Mouse (Mus musculus) limb, embryonic 14.5 days (tissue): ENCODE results near the gene Rnf217. TPM values are rescaled to one million over a fixed set of nuclear protein-coding genes. Genes with fewer than 3 reads are reported as not detected.
A peak's percentile ranks its signal among the peaks of the same experiment; 100 is the strongest.

Experiments used
- ATAC-seq: fragments of 200-750 bp; cut with Nextera tagmentation; 2 replicates; pipeline ENCODE4 v1.8.0; 2017; ENCODE audit warnings: low read depth, moderate number of reproducible peaks, moderate TSS enrichment; ENCODE audit not compliant: low FRiP score
- DNase-seq: peaks from one replicate; pipeline ENCODE4 v3.0.0-alpha.2; 2015; ENCODE audit warnings: low spot score
- H3K27ac ChIP-seq: fragments of 300-500 bp; sonication (generic); replicated peaks from 2 replicates; pipeline ENCODE4 v1.5.1; 2014; ENCODE audit warnings: low read depth, mild to moderate bottlenecking, low read length, moderate library complexity, mixed read lengths
- H3K27me3 ChIP-seq: fragments of 300-500 bp; sonication (generic); 2 replicates; pipeline ENCODE4 v1.6.1; 2014; ENCODE audit warnings: low read length, mixed read lengths; ENCODE audit not compliant: control insufficient read depth, insufficient read depth
- H3K36me3 ChIP-seq: fragments of 300-500 bp; sonication (generic); 2 replicates; pipeline ENCODE4 v1.6.1; 2014; ENCODE audit warnings: mild to moderate bottlenecking, low read length, moderate library complexity, mixed read lengths; ENCODE audit not compliant: control insufficient read depth, insufficient read depth
- H3K4me1 ChIP-seq: fragments of 300-500 bp; sonication (generic); 2 replicates; pipeline ENCODE4 v1.6.1; 2014; ENCODE audit warnings: antibody characterized with exemption, low read length, mixed read lengths; ENCODE audit not compliant: control insufficient read depth, insufficient read depth
- H3K4me2 ChIP-seq: fragments of 300-500 bp; sonication (generic); replicated peaks from 2 replicates; pipeline ENCODE4 v1.6.1; 2014; ENCODE audit warnings: low read depth, mild to moderate bottlenecking, low read length, moderate library complexity; ENCODE audit not compliant: severe bottlenecking
- H3K4me3 ChIP-seq: fragments of 300-500 bp; sonication (generic); replicated peaks from 2 replicates; pipeline ENCODE4 v1.5.1; 2014; ENCODE audit warnings: low read length
- H3K9ac ChIP-seq: fragments of 300-500 bp; sonication (generic); 2 replicates; pipeline ENCODE4 v1.6.1; 2014; ENCODE audit warnings: mild to moderate bottlenecking, low read depth, low read length, moderate library complexity; ENCODE audit not compliant: severe bottlenecking
- H3K9me3 ChIP-seq: fragments of 300-500 bp; sonication (generic); 2 replicates; pipeline ENCODE4 v1.6.1; 2016; ENCODE audit warnings: low read length; ENCODE audit not compliant: control insufficient read depth
- POLR2A ChIP-seq: fragments of 200-500 bp; IDR thresholded peaks from 2 replicates; pipeline ENCODE4 v1.8.0; 2012; ENCODE audit warnings: inconsistent platforms, mild to moderate bottlenecking, moderate library complexity, borderline replicate concordance; ENCODE audit not compliant: insufficient read depth, insufficient read length; ENCODE audit errors: extremely low read depth
- WGBS: fragments of 180-500 bp; shearing (Covaris S2); extraction: QIAGEN DNeasy Blood & Tissue Kit; methylation state at CpG from one replicate; pipeline ENCODE4 v1.1.7; 2014; 5-methylcytosine and 5-hydroxymethylcytosine counted together
- polyA plus RNA-seq, 2 experiments: library from polyadenylated mRNA; depleted of rRNA in 1 of 2; stranded (reverse) in 1 of 2; unstranded in 1 of 2; fragments of >200 nt; fragmentation: Nextera tagmentation in 1 of 2; extraction: Ambion mirVana in 1 of 2; gene quantifications; 2 replicates each; pipeline versions ENCODE4 v1.2.1 to v1.2.3; 2012 to 2014

The Rnf217 gene
- polyA plus RNA-seq (2012; rRNA removed) (4.4 and 4.5 TPM in 2 replicates), polyA plus RNA-seq (2014; fragmentation: Nextera tagmentation; extraction: Ambion mirVana) (3.3 and 3.8 TPM in 2 replicates)

DNA sequence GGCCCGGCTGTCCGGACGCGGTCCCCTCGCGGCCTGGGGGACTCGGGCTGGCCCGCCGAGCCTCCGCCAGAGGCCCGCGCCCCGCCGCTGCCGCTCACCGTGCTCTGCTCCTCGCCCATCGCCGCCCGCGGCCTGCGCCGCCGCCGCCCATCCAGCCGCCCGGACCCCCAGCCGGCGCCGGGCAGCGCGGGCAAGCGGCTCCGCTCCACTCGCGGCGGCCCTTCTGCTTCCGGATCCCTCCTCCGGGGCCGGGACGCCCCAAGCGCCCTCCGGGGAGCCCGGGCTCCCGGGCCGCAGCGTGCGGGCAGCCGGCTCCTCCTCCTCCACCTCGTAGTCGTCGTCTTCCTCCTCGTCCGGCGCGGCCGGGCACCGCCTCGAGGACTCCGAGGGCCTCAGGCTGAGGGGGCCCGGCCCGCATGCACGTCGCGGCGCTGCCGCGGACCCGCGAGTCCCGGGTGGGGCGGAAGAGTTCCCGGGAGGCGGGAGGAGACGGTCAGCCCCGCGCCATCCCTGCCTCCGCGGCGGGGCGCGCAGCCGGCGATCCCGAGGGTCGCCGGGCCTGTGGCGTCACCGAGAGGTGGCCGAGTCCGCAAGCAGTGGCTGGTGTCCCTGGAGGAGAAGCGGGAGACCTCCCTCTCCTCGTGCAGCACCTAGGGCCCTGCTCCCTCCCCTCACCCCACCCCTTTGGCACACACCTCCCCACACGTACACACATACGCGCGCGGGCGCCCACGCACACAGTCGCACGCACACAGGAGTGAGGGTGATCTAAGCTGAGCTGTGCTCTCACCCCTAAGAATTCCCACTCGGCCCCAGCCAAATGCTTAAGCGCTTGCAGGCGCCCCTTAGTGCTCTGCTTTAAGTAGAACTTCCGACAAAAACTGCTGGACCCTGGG is at the start of gene Rnf217:
Gene Rnf217 (minus strand): TSS at position 119 of the 896 bp plus-strand sequence.
- Histone ChIP-seq H3K4me3 (peak within 1 kb of the TSS; percentile 87), H3K9me3 (no peaks in the 10 kb centered on the region), H3K4me1 (peaks cover 11% of the 10 kb centered on the region; the same call in 1 of the 2 replicates), H3K27ac (peak within 1 kb of the TSS; percentile 81), H3K4me2 (peak within 1 kb of the TSS; percentile 73), H3K9ac (peak within 1 kb of the TSS; percentile 98), H3K27me3 (no peaks in the 10 kb centered on the region), H3K36me3 (no peaks in the 10 kb centered on the region)
- peak; percentile 80 for ATAC-seq
- under 1% methylated on average over 14 of the region's 106 CpGs for WGBS
- DNase-seq, result peak; percentile 60
- TF ChIP-seq POLR2A, result no peak

DNA sequence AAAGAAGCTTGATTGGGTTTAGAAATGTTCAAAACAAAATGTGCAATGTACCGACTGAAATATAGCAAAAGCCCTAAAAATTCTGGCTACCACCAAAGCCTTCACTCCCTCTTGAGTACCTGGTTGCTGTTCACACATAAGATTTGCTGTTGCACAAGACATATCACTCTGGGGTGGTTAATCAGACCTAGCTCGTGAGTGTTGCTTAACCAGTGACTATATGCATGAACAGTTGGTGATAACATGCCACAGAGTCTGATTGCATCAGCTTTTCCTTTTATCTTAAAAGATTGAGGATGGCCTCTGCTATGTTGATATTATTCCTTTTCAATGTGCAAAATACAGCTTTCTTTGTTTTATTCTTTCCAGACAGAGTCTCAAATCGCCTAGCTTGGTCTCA is 38.3 kb upstream of the Rnf217 start:
- no peaks in the 10 kb centered on the region for H3K4me1 ChIP-seq
- H3K4me3 ChIP-seq, result no peak overlapping the region
- H3K9ac ChIP-seq, result no peak overlapping the region
- no peaks in the 10 kb centered on the region for H3K36me3 ChIP-seq
- no peaks in the 10 kb centered on the region for H3K9me3 ChIP-seq
- H3K4me2 ChIP-seq, result no peak overlapping the region
- no peaks in the 10 kb centered on the region for H3K27me3 ChIP-seq
- no peak for TF ChIP-seq POLR2A
- WGBS, result 76% methylated on average over 3 of the region's 3 CpGs
- DNase-seq, result no peak
- H3K27ac ChIP-seq, result no peak overlapping the region
- ATAC-seq, result no peak

DNA sequence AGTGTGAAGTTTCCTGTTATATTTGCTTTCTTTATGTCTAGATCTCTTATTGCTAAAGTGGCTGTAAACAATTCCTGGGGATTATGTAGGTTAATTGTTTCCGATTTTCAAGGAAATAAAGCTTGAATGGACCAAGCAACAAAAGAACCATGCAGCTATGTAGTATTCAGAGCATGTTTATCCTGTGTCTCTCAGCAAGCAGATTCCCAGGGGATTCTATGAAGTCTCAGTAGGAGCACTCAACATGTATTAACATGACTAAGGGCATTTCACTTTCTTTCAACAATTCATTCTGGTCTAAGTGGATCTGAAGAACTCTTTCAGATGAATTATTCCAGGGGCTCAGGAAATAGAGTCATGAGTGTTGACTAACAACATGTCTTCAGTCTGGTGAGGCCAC is 37.1 kb upstream of the Rnf217 start:
- Histone ChIP-seq H3K4me3 (no peak overlapping the region), H3K9me3 (no peaks in the 10 kb centered on the region), H3K27me3 (no peaks in the 10 kb centered on the region), H3K36me3 (no peaks in the 10 kb centered on the region), H3K9ac (no peak overlapping the region), H3K27ac (no peak overlapping the region), H3K4me2 (no peak overlapping the region), H3K4me1 (no peaks in the 10 kb centered on the region)
- no peak for DNase-seq
- no peak for TF ChIP-seq POLR2A
- WGBS, result 61% methylated on average over 1 of the region's 1 CpGs
- ATAC-seq, result no peak

DNA sequence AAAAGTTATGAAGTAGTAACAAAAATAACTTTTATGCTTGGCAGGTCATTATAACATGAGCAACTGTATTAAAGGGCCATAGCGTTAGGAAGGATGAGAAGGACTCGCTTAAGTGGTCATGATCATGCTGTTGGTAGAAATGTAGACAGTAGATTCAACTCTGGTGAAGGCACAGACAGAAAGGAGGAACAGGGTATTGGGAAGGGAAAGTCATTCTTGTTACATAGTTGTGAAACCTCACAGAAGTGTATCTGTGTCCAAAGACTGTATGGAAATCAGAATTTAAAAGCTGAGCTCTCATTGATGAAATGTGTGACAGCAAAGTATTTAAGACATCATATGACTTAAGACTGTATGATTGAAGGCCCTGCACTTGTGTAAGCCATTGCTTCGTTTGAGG is 26.1 kb upstream of the Rnf217 start:
- DNase-seq (no peak), ATAC-seq (no peak)
- no peak overlapping the region for H3K4me2 ChIP-seq
- no peak for TF ChIP-seq POLR2A
- peaks cover 4% of the 10 kb centered on the region; the same call in 1 of the 2 replicates for H3K4me1 ChIP-seq
- H3K9me3 ChIP-seq, result no peaks in the 10 kb centered on the region
- no peak overlapping the region for H3K9ac ChIP-seq
- H3K4me3 ChIP-seq, result no peak overlapping the region
- WGBS, result 86% methylated on average over 3 of the region's 3 CpGs
- H3K27ac ChIP-seq, result no peak overlapping the region
- H3K36me3 ChIP-seq, result no peaks in the 10 kb centered on the region
- no peaks in the 10 kb centered on the region for H3K27me3 ChIP-seq

DNA sequence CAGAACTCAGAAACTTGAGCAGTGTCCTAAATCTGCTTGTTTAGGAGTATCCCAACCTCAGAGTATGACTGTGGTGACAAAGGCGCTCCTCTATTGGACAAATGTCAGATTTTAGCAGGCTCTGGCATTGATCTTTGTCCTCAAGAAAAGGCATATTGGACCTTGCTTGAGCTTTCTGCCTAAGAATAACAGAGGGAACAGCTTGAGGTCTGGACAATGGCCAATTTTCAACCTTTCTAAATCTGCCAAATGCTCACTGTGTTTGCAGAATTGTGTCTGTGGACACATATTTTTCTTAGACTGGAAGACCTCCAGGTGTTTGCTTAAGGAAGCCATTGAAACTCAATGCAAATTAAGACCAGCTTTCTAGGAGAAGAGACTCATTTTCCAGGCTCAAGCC is 23.0 kb upstream of the Rnf217 start:
- Histone ChIP-seq H3K9ac (no peak overlapping the region), H3K36me3 (no peaks in the 10 kb centered on the region), H3K9me3 (no peaks in the 10 kb centered on the region), H3K4me3 (no peak overlapping the region), H3K4me2 (no peak overlapping the region), H3K4me1 (peaks cover 4% of the 10 kb centered on the region; the same call in 1 of the 2 replicates), H3K27ac (no peak overlapping the region), H3K27me3 (no peaks in the 10 kb centered on the region)
- TF ChIP-seq POLR2A, result no peak
- WGBS, result 87% methylated on average over 1 of the region's 1 CpGs
- ATAC-seq, result no peak
- DNase-seq, result peak; percentile 27
